Mouse (Mus musculus): Measurements from ENCODE around the gene Mrps18b.

GRCm38 (mm10) chr17:35860831-35861197 lies 55.4 kb downstream of the Mrps18b start:
- no peak for TF ChIP-seq USF1 (IDR thresholded peaks at IDR 0.05; ENCODE audit: low read depth)
- no peak for TF ChIP-seq MAX (IDR thresholded peaks at IDR 0.05; ENCODE audit: low read depth)
- TF ChIP-seq POLR2A (IDR thresholded peaks at IDR 0.05; ENCODE audit: insufficient read length, low read depth): no peak
- no peak for TF ChIP-seq POLR2AphosphoS2 (IDR thresholded peaks at IDR 0.05; ENCODE audit: insufficient read length, low read depth)
- TF ChIP-seq E2F4 (IDR thresholded peaks at IDR 0.05; ENCODE audit: insufficient read depth): no peak
- TF ChIP-seq MYOD1 (IDR thresholded peaks at IDR 0.05; ENCODE audit: control insufficient read depth in 1 of 3, insufficient read length in 2 of 3, low read depth in 2 of 3): no peak
- TF ChIP-seq SRF (IDR thresholded peaks at IDR 0.05; ENCODE audit: control insufficient read depth, insufficient read length, low read depth): no peak

All from myocyte (in vitro differentiated cells).